Mouse (Mus musculus) heart, adult 8-10 months (tissue): ENCODE results near the gene Isg20l2. TPM values are rescaled to one million over a fixed set of nuclear protein-coding genes. Genes with fewer than 3 reads are reported as not detected.

Experiments used
- DNase-seq: peaks from one replicate; pipeline ENCODE4 v3.0.0; 2022; ENCODE audit warnings: low spot score
- total RNA-seq, 4 experiments: library from RNA; stranded (reverse); gene quantifications; 2 replicates each; pipeline ENCODE4 v1.2.4; 2022

The Isg20l2 gene
- total RNA-seq, 4 experiments from 2014 or later = 9.0 to 9.8 (median 9.7) TPM

DNA sequence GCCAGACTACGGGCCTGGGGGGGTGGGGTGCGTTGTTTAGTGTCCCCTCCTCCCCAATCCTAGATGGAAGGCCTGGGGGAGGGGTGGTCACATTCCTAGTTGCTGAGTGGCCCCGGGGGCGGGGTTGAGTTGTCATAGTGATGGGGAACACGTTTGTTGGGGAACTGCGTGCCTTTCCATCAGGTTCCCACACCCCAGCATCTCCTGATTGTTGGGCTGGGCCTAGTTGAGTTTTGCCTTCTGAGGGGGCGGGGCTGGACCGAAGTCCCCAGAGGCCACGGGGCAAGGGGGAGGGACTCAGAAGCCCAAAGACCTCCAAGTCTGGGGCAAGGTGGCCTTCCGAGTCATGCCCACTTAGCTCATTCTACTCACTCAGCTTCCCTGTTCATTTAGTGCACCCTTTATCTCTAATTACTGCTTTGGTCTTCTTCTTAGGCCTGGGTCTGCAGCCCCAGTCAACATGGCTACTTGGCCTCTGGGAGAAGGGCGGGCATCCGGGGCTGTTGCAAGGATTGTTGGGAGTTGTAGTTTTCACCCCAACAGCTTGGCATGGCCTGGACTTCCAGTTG, 19.5 kb upstream of the Isg20l2 start:
- peak; percentile 86 for DNase-seq

DNA sequence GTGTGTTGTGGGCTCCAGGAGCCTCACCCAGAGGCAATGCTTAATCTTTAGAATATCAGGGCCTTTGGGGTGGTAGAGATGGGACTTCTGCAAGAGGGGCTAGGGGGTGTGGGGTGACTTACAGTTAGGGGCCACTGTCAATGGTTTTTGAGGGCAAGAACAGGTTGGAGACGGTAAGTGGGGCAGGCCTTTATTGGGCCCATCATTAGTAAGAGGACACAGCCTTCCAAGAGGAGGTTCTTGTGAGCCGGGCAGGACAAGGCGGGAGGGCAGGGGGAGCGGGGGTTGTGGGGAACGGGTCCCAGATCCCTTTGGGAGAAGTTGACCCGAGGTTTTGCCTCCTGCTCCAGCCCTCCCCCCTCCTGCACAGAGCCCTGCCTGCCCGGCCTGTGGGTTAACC, 16.6 kb upstream of the Isg20l2 start:
- no peak for DNase-seq

DNA sequence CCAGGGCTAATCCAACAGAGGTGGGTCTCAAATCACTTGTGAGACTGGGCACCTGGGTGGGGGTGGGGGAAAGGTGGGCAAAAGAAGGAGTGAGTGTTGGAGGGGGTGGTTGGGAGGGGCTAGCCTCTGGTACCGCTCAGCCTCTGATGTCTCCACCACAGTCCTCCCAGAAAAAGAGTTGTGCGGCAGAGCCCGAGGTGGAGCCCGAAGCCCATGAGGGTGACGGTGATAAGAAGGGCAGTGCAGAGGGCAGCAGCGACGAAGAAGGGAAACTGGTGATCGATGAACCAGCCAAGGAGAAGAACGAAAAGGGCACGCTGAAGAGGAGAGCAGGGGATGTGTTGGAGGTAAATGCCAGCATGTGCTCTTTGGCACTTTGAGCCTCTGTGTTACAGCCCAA, 16.2 kb upstream of the Isg20l2 start:
- DNase-seq = no peak

GRCm38 (mm10) chr3:87916990-87917389, 13.1 kb upstream of the Isg20l2 start:
- DNase-seq = no peak

DNA sequence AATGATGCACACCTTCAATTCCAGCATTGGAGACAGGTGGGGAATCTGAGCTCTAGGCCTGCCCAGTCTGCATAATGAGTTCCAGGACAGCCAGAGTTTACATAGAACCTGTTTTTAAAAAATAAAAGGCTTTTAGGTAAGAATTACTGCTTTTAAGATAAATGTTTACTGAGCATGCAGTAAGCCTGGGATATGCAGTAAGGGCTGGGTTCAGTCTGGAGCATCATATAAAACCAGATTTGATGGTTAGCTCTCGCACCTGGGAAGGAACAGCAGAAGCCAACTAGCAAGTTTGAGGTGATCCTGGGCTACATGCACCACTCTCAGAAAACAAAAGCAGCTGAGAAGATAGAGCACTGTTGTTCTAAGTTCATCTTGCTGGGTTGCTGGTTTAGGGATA, 11.6 kb upstream of the Isg20l2 start:
- DNase-seq = no peak

- DNase-seq = peak; percentile 94
Observed at GRCm38 (mm10) chr3:87919336-87920108, 10.6 kb upstream of the Isg20l2 start, which contains the start of gene Mrpl24. Gene Mrpl24, plus strand, starts transcription at chr3:87919506.

DNA sequence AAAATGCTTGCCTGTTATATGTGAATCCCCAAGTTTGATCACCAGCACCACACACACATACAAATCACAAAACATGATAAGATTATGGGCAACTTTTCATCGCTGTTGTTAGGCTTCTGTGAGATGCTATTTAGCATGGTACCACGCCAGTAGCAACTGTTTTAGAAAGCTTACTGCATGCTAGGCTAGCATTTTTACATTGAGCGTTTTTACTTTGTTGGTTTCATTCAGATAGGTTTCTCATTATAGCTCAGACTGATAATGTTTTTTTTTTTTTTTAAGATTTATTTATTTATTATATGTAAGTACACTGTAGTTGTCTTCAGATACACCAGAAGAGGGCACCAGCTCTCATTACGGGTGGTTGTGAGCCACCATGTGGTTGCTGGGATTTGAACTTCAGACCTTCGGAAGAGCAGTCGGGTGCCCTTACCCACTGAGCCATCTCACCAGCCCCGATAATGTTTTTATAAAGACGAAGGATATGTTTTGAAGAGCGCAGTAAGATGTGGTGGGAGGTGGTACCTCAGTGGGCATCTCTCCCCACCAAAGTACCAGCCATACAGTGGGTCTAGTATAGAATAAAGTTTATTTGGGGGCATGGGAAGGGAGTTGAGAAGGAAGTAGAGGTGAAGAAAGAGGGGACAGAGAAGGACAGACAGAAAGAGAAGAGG, 9.7 kb upstream of the Isg20l2 start:
- DNase-seq = no peak

DNA sequence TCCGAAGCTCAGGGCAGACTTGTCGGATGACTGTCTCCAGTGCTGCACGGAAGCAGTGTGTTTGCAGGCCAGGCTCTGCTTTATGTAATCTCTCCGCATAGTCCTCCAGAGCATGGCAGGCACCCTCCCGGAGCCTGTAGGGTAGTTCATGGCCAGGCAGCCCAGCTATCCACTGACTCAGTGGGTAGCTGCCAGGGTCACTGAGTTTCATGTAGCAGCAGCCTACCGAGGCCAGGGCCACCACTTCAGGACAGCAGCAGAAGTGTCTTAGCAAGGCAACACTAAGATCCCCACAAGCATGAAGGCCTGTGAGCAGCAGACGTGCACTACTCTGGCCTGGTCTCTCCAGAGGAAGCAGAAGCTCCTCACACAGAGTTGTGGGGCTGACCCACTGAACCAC, 5.1 kb upstream of the Isg20l2 start:
- no peak for DNase-seq

- DNase-seq = no peak
Observed at GRCm38 (mm10) chr3:87927452-87927851, 2.7 kb upstream of the Isg20l2 start.

- DNase-seq = no peak
Observed at GRCm38 (mm10) chr3:87929341-87930077, 605 bp upstream of the Isg20l2 start.

GRCm38 (mm10) chr3:87934026-87934425, 3.9 kb downstream of the Isg20l2 start:
- no peak for DNase-seq

- DNase-seq = no peak
Observed at GRCm38 (mm10) chr3:87934501-87934900, 4.4 kb downstream of the Isg20l2 start.

- no peak for DNase-seq
Observed at GRCm38 (mm10) chr3:87935201-87935600, 5.1 kb downstream of the Isg20l2 start.

DNA sequence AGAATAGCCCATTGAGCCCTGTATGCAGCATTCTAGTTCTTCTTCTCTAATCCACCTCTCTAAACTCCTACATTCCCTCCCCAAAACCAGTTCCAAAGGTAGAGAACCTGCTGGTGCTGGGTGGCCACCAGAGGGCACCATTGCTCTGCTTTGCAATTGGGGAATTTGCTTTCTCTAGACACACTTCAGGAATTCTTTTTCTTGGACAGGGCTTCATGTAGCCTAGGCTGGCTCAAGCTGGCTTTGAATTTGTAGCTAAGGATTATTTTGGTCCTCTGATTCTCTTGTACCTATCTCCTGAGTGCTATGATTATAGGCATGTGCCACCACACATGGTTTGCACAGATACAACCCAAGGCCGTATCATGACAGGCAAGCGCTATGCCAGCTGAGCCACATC, 5.7 kb downstream of the Isg20l2 start:
- DNase-seq = peak; percentile 76

- DNase-seq = no peak
Observed at GRCm38 (mm10) chr3:87940611-87941010, 10.5 kb downstream of the Isg20l2 start.

- no peak for DNase-seq
Observed at GRCm38 (mm10) chr3:87942471-87942870, 12.4 kb downstream of the Isg20l2 start.

- DNase-seq = no peak
Observed at GRCm38 (mm10) chr3:87943586-87943985, 13.5 kb downstream of the Isg20l2 start.

DNA sequence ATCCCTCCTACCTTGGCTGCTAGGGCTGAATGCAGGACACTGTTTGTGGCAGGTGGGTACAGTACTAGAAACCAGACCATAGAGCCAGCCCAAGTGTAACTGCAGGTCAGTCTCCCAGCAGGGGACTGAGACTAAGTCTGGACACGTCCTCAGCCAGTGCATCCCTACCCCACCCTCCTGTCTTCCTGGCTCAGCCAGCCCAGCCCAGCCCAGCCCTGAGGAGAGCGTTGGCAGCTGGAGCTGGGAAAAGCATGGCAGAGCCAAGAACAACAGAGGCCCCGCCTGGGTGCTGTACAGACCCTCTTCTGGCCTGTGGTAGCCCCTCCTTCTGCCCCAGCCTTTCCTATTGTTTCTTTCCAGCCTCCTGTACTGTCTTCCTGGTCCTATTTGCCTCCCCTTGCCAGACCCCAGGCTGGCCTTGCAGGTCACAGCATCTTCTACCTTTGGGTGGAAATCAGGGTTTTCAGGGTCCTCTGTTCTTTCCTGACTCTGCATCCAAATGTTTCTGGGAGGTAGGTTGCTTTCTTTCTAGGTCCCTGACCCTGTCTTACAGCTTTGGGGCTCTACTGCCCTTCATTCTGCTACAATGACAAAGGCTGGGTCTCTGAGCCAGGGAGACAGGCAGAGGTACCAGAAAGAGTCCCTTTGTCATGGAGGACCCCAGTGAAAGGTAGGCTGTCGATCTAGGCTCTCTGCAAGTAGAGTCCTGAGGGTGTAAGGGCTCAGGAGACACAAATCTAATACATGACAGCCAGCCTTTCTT, 14.9 kb downstream of the Isg20l2 start:
- DNase-seq = no peak

GRCm38 (mm10) chr3:87945781-87946540, 15.8 kb downstream of the Isg20l2 start:
- DNase-seq = no peak

DNA sequence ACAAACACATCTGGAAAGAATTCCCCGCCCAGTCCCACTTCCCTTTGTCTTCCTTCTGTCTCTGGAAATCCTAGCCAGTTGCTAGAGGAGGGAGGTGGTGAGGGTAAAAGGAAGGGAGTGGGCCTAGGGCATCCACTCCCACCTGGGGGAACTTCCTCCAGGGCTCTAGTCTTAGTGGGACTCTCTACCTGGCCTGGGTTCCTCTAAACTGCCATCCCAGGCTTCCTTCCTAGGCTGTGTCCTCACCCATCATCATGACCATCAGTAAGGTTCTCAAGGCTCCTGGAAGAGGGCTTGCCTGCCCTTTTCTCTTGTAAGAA, 16.4 kb downstream of the Isg20l2 start:
- no peak for DNase-seq
